Comparison of ENCODE assay signal across 23 mouse cellular contexts in the genomic region with DNA sequence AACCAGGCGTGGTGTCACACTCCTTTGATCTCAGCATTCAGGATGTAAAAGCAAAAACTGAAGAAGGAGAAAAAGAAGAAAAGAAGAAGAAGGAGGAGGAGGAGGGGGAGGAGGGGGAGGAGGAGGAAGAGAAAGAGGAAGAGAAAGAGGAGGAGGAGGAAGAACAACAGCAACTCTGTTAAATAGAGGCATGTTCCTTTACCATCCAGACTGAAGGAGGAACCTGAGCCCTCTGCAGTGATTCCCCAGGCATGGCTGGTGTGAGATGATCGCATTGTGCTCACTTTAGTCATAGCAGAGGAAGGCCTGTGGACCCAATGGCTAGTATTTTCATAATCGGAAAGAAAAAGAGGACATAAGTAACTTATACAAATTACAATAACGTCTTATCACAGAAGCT. TPM values are rescaled to one million over a fixed set of nuclear protein-coding genes. Genes with fewer than 3 reads are reported as not detected.
DNase-seq lines count a peak whose midpoint lies in the region; ATAC-seq and TF ChIP-seq lines count a peak whose summit lies in the region.
"Had no signal": no experiment of that assay in that cellular context is flagged by ENCODE, and none has a peak within 500 bp of the region (broad histone marks: within the 10 kb centered on the region; RNA-seq: fewer than 3 reads in every experiment).

No protein-coding gene starts in this region.

- no peak overlapping the region for H3K27ac ChIP-seq in hindbrain, postnatal 0 days
- no peak overlapping the region for H3K27ac ChIP-seq in hindbrain, embryonic 16.5 days (ENCODE audit: low read depth, low read length)
- peak overlapping the region; percentile 79 for H3K27ac ChIP-seq in CH12.LX (ENCODE audit: insufficient read depth, low read depth)
- H3K27ac ChIP-seq: embryonic facial prominence, embryonic 12.5 days; embryonic facial prominence, embryonic 15.5 days; gastrocnemius, adult 2 months; heart, embryonic 15.5 days; hindbrain, embryonic 14.5 days had no signal

- TF ChIP-seq RAD21 in CH12.LX (IDR thresholded peaks at IDR 0.05; ENCODE audit: low read depth, low read length) = no peak; the same call in 1 of the 2 replicates

- dilution Hi-C loops in CH12.LX (cut with MboI; ENCODE audit: extremely low pct_ligation_motif_present, extremely low pct_unique_long_range_greater_than_20kb, low sequenced_read_pairs) = no loop called here

- H3K4me1 ChIP-seq in hindbrain, postnatal 0 days (ENCODE audit: insufficient read depth, low read length) = peaks cover 6% of the 10 kb centered on the region; the same call in 1 of the 2 replicates
- no peaks in the 10 kb centered on the region for H3K4me1 ChIP-seq in hindbrain, embryonic 16.5 days (ENCODE audit: control insufficient read depth, insufficient read depth, low read depth, low read length)
- H3K4me1 ChIP-seq in CH12.LX (ENCODE audit: control insufficient read depth in 1 of 2, insufficient read depth in 2 of 2) = peaks cover 16 to 53% of the 10 kb centered on the region in 2 experiments

- peak; percentile 44; the same call in 1 of the 2 replicates for TF ChIP-seq EP300 in CH12.LX (IDR thresholded peaks at IDR 0.05; ENCODE audit: low read length)

- H3K4me2 ChIP-seq in hindbrain, postnatal 0 days (ENCODE audit: low read depth, low read length) = no peak overlapping the region
- no peak overlapping the region for H3K4me2 ChIP-seq in hindbrain, embryonic 16.5 days (ENCODE audit: low read length)
- no peak overlapping the region for H3K4me2 ChIP-seq in CH12.LX (ENCODE audit: insufficient read depth, low read depth, poor library complexity, severe bottlenecking)
- H3K4me2 ChIP-seq: embryonic facial prominence, embryonic 12.5 days; embryonic facial prominence, embryonic 15.5 days; heart, embryonic 12.5 days; heart, embryonic 15.5 days; hindbrain, embryonic 14.5 days had no signal

- no peak overlapping the region for H3K4me3 ChIP-seq in hindbrain, postnatal 0 days (ENCODE audit: low read length)
- no peak overlapping the region for H3K4me3 ChIP-seq in hindbrain, embryonic 16.5 days (ENCODE audit: low read length)
- H3K4me3 ChIP-seq in CH12.LX (replicated peaks in 1 of 3; ENCODE audit: low read depth in 2 of 3, low read length in 2 of 3, poor library complexity in 1 of 3) = no peak overlapping the region
- H3K4me3 ChIP-seq: embryonic facial prominence, embryonic 12.5 days; embryonic facial prominence, embryonic 15.5 days; gastrocnemius, adult 2 months; heart, embryonic 12.5 days; heart, embryonic 15.5 days had no signal

- no peak for DNase-seq in hindbrain, postnatal 0 days (ENCODE audit: low spot score)
- no peak for DNase-seq in CH12.LX (ENCODE audit: extremely low read depth)
- DNase-seq in layer of hippocampus, adult 9-11 months = no peak
- DNase-seq: adrenal gland, postnatal 10 days; adrenal gland, postnatal 36 days; cerebellum, adult 18-20 months; cerebellum, adult 9-10 months; forebrain, postnatal 0 days; gastrocnemius, adult 2 months; gastrocnemius, postnatal 14 days; heart, adult 18-20 months; heart, postnatal 10 days; heart, postnatal 4 days had no signal

- H3K9ac ChIP-seq in hindbrain, postnatal 0 days (replicated peaks; ENCODE audit: low read length) = no peak overlapping the region
- H3K9ac ChIP-seq in hindbrain, embryonic 16.5 days (ENCODE audit: low read depth, low read length) = no peak overlapping the region
- no peak overlapping the region for H3K9ac ChIP-seq in CH12.LX (ENCODE audit: insufficient read depth, low read depth)
- H3K9ac ChIP-seq: embryonic facial prominence, embryonic 12.5 days; embryonic facial prominence, embryonic 15.5 days; forebrain, postnatal 0 days; heart, embryonic 12.5 days; heart, embryonic 15.5 days; hindbrain, embryonic 14.5 days had no signal

- 0 out of 2 replicates have a peak, but pooled peaks have one; percentile 2 for ATAC-seq in hindbrain, postnatal 0 days
- ATAC-seq in hindbrain, embryonic 16.5 days = no peak
- ATAC-seq in megakaryocyte progenitor cell, adult 5-6 weeks (replicated peaks; ENCODE audit: poor library complexity) = 0 out of 2 replicates have a peak, but pooled peaks have one; percentile 34
- no peak for ATAC-seq in inflammation-experienced regulatory T-cells, adult 6 months
- ATAC-seq: Patski had no signal

- TF ChIP-seq CTCF in hindbrain, postnatal 0 days (IDR thresholded peaks at IDR 0.05; ENCODE audit: low read depth) = no peak
- TF ChIP-seq CTCF in CH12.LX (conservative IDR thresholded peaks at IDR 0.05 in 1 of 2, IDR thresholded peaks at IDR 0.05 in 1 of 2; ENCODE audit: low read depth in 2 of 2, low read length in 2 of 2) = no peak

- 0 out of 2 replicates have a peak, but pooled peaks have one; percentile 33 for TF ChIP-seq POLR2A in CH12.LX (IDR thresholded peaks at IDR 0.05; ENCODE audit: low read depth, low read length)

- H3K79me2 ChIP-seq in CH12.LX (replicated peaks; ENCODE audit: control insufficient read depth, extremely low read depth, insufficient read depth, poor library complexity, severe bottlenecking) = no peaks in the 10 kb centered on the region

- WGBS in hindbrain, postnatal 0 days = 70% methylated on average over 4 of the region's 4 CpGs
- WGBS in hindbrain, embryonic 16.5 days = 77% methylated on average over 4 of the region's 4 CpGs

- 0 out of 2 replicates have a peak, but pooled peaks cover 9% of the 10 kb centered on the region for H3K27me3 ChIP-seq in hindbrain, postnatal 0 days (ENCODE audit: insufficient read depth, low read length)
- no peaks in the 10 kb centered on the region for H3K27me3 ChIP-seq in hindbrain, embryonic 16.5 days (replicated peaks; ENCODE audit: control insufficient read depth, insufficient read depth, low read length)
- H3K27me3 ChIP-seq in CH12.LX (replicated peaks) = no peaks in the 10 kb centered on the region
- H3K27me3 ChIP-seq: embryonic facial prominence, embryonic 12.5 days; embryonic facial prominence, embryonic 15.5 days; heart, embryonic 12.5 days; heart, embryonic 15.5 days; Patski had no signal

- no peaks in the 10 kb centered on the region for H3K36me3 ChIP-seq in hindbrain, postnatal 0 days (ENCODE audit: insufficient read depth, low read length)
- no peaks in the 10 kb centered on the region for H3K36me3 ChIP-seq in hindbrain, embryonic 16.5 days (ENCODE audit: control insufficient read depth, insufficient read depth, low read length)
- no peaks in the 10 kb centered on the region for H3K36me3 ChIP-seq in CH12.LX (replicated peaks in 1 of 2; ENCODE audit: control insufficient read depth in 1 of 2, insufficient read depth in 1 of 2, low read length in 1 of 2)
- H3K36me3 ChIP-seq: embryonic facial prominence, embryonic 12.5 days; embryonic facial prominence, embryonic 15.5 days; G1E; heart, embryonic 12.5 days; heart, embryonic 15.5 days had no signal

- H3K9me3 ChIP-seq in hindbrain, postnatal 0 days (ENCODE audit: low read length) = no peaks in the 10 kb centered on the region
- H3K9me3 ChIP-seq in hindbrain, embryonic 16.5 days (ENCODE audit: control insufficient read depth, low read length) = no peaks in the 10 kb centered on the region
- H3K9me3 ChIP-seq in CH12.LX (replicated peaks; ENCODE audit: low read length) = peaks cover 33% of the 10 kb centered on the region
- H3K9me3 ChIP-seq: embryonic facial prominence, embryonic 12.5 days; embryonic facial prominence, embryonic 15.5 days; G1E; heart, embryonic 12.5 days; heart, embryonic 15.5 days had no signal

- in situ Hi-C loops in CH12.LX (cut with MboI; ENCODE audit: low pct_ligation_motif_present, low pct_unique_long_range_greater_than_20kb, low sequenced_read_pairs) = loop anchor here (5.0 to 10.0 kb wide), 2 partner anchors 80 to 168 kb away; no protein-coding TSS in a partner anchor

TF ChIP-seq in CH12.LX, 34 proteins besides CTCF, POLR2A, EP300 and RAD21:
- no peak for TF ChIP-seq SIN3A (IDR thresholded peaks at IDR 0.05; ENCODE audit: low read length)
- TF ChIP-seq PAX5 (IDR thresholded peaks at IDR 0.05; ENCODE audit: low read length) = no peak
- TF ChIP-seq ZC3H11A (IDR thresholded peaks at IDR 0.05; ENCODE audit: low read depth, low read length) = no peak
- TF ChIP-seq MAZ (IDR thresholded peaks at IDR 0.05; ENCODE audit: low read depth, low read length) = 0 out of 2 replicates have a peak, but pooled peaks have one; percentile 57
- TF ChIP-seq ZKSCAN1 (IDR thresholded peaks at IDR 0.05; ENCODE audit: borderline replicate concordance, low read depth, low read length) = no peak
- peak; percentile 21; the same call in 1 of the 2 replicates for TF ChIP-seq SMC3 (IDR thresholded peaks at IDR 0.05; ENCODE audit: low read depth, low read length)
- no peak for TF ChIP-seq CHD1 (IDR thresholded peaks at IDR 0.05; ENCODE audit: low read depth, low read length)
- TF ChIP-seq POLR2AphosphoS2 (IDR thresholded peaks at IDR 0.05; ENCODE audit: low read depth, low read length) = no peak
- TF ChIP-seq TBP (conservative IDR thresholded peaks at IDR 0.05; ENCODE audit: low read depth, low read length) = no peak
- TF ChIP-seq RCOR1 (conservative IDR thresholded peaks at IDR 0.05; ENCODE audit: low read depth, low read length) = no peak
- no peak for TF ChIP-seq MAFK (IDR thresholded peaks at IDR 0.05; ENCODE audit: insufficient replicate concordance, low read length)
- TF ChIP-seq ETS1 (conservative IDR thresholded peaks at IDR 0.05; ENCODE audit: low read depth, low read length) = 0 out of 2 replicates have a peak, but pooled peaks have one; percentile 16
- TF ChIP-seq IRF4 (IDR thresholded peaks at IDR 0.05; ENCODE audit: low read depth, low read length) = peak; percentile 40; the same call in 1 of the 2 replicates
- TF ChIP-seq BHLHE40 (IDR thresholded peaks at IDR 0.05; ENCODE audit: low read depth, low read length) = no peak
- no peak for TF ChIP-seq JUND (conservative IDR thresholded peaks at IDR 0.05; ENCODE audit: low read depth, low read length)

RNA-seq across cellular contexts. Expression of a gene that starts 59.3 kb away (rescaled TPM):
- total RNA-seq in hindbrain, postnatal 0 days (2014; rRNA removed) = 69.3 and 83.8 TPM in 2 replicates
- 33.4 and 34.7 TPM in 2 replicates for polyA plus RNA-seq in hindbrain, postnatal 0 days (2015; fragmentation: Nextera tagmentation; extraction: Ambion mirVana)
- polyA plus RNA-seq in hindbrain, embryonic 16.5 days (2015; fragmentation: Nextera tagmentation; extraction: Ambion mirVana) = 37.7 and 41.2 TPM in 2 replicates
- total RNA-seq in CH12.LX (2012; rRNA removed) (32.2 and 33.9 TPM in 2 replicates), CH12.LX (2014; rRNA removed) (24.1 and 25.8 TPM in 2 replicates)
- polyA plus RNA-seq in CH12.LX (2012; ENCODE audit: insufficient read length, low read depth) = 30.8 and 31.6 TPM in 2 replicates
- total RNA-seq in megakaryocyte progenitor cell, adult 5-6 weeks (2015) = 3.3 and 5.5 TPM in 2 replicates
- 4.5 and 5.0 TPM in 2 replicates for total RNA-seq in megakaryocyte progenitor cell, adult 5-6 weeks (2017)
- 10 to 100 TPM in 2 of 3 experiments, 1 to 10 TPM in 1; 9.6 to 20.2 (median 12.6) TPM for polyA plus RNA-seq in inflammation-experienced regulatory T-cells, adult 6 months (2017; shearing (Covaris generic))
- polyA plus RNA-seq: G1E had no signal

Comparison
In these comparisons a context has a peak if more than half of its experiments do, and no peak if none do; other contexts are left out.
1. ATAC-seq: peak in hindbrain, postnatal 0 days (single experiment) and megakaryocyte progenitor cell, adult 5-6 weeks (single experiment); none in hindbrain, embryonic 16.5 days (single experiment) and inflammation-experienced regulatory T-cells, adult 6 months (single experiment).